Mouse (Mus musculus): ENCODE data around the gene Pde1b.

Gene Pde1b

DNA sequence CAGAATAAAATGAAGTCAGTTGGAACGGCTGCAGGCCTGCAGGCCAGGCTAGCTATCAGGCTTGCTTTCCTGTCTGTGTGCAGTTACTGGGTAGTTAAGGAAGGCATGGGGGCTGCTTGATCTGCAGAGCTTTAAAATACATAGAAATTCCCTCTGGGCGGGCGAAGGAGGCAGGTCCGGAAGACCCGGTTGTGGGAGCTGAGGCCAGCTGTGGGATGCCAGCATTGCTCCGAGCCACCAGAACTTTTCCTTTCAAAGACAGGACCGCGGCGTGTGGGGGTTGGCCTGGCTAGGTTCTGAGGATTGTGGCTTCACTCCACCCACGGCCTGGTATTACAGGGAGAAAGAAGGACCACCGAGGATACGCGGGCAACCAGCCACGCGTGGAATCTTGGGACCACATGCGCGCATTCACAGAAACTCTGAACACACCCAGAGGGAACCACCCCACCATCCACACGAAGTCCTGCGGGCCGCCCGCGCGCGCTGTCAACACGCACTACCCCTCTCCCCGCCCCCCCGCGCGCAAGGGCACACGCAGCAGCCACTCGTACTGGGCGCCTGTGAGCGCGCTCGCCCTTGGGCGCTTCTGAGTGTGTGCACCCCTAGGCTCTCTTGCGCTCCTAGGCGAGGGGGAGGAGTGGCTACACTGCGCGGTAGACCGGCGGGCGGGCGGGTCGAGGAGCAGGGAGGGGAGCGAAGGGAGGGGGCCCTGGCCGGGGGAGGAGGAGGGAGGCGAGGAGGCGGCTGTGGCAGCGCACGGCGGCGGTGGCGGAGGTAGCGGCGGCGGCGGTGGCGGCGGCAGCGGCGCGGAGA is at the start of gene Pde1b:
Pde1b (plus strand) TSS at position 600 of the 816 bp plus-strand sequence.
- peak; percentile 67 for DNase-seq (ENCODE audit: low read depth, low spot score)

DNA sequence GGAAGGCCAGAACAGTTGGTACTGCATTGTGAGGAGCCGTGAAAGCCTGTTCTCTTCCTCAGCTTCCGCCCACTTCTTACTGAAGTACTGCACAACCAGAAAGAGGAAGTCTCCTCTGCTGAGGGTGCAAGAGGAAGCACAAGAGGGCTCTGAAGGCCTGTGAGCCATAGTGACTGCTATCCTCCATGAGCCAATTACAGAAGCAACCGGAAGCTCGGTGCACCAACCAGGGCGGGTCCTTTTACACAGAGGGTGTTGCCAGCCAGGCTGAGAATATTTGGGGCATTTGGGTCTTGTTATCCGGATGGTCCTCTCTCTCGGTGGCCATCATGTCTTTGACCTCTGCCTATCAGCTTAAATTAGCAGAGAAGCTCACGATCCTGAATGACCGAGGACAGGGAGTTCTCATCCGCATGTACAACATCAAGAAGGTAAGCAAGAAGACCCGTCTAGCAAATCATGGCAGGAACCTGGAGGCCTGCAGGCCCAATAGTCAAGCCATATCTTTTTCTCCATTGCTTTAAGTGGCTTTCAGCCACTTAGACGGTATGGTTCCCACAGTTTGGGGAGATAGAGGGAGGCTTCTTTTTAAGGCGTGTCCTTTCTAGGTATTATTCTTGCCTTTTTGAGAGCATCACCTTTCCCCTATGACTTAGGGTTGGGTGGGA is 49.1 kb upstream of the Pde1b start, which contains the start of gene Nckap1l:
Nckap1l (plus strand) TSS at position 244 of the 668 bp plus-strand sequence.
- no peak for DNase-seq (ENCODE audit: low read depth, low spot score)

DNA sequence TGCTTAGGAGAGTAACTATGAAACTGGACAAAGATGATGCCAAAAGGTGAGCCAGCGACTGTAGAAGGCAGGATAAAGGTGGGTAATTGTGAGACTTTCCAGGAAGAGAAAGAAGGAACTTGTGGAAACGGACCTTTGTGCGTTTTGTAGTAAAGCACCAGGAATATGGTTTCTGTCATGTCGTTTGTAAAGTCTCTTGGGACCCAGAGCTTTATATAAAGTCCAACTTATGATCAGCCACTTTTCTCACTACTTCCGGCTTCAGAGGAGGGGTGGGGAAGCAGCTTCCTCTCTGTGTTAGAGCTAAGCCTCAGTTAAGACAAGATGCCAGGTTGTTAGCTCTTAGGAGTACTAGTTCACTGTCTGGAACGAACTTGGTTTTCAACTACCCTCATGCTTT is 48.4 kb upstream of the Pde1b start:
- no peak for DNase-seq (ENCODE audit: low read depth, low spot score)

DNA sequence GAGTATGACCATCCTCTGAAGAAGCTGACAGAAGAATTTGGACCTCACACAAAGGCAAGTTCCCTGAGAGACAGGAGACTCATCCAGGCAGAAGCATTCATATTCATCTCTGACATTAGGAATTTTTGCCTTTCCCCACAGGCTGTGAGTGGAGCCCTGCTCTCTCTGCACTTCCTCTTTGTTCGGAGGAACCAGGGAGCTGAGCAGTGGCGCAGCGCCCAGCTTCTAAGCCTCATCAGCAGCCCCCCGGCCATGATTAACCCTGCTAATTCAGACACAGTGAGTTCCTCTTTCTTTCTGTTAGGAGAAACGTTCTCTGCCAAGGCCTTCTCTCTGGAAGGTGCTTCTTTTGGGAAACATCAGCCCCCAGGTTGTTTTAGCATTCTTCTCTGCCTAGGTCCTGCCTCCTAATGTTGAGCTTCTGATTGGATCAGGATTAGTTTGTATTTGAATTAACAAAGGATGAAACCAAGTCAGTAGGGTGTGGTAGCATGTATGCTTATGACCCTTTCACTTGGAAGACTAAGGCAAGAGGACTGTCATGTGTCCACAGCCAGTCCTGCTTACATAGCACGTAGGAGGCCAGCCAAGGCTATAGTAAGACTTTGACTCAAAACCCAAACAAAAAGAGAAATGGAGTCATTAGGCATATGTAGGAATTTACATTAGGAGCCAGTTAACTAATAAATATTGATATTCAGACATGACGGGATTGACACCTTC is 40.1 kb upstream of the Pde1b start:
- no peak for DNase-seq (ENCODE audit: low read depth, low spot score)

DNA sequence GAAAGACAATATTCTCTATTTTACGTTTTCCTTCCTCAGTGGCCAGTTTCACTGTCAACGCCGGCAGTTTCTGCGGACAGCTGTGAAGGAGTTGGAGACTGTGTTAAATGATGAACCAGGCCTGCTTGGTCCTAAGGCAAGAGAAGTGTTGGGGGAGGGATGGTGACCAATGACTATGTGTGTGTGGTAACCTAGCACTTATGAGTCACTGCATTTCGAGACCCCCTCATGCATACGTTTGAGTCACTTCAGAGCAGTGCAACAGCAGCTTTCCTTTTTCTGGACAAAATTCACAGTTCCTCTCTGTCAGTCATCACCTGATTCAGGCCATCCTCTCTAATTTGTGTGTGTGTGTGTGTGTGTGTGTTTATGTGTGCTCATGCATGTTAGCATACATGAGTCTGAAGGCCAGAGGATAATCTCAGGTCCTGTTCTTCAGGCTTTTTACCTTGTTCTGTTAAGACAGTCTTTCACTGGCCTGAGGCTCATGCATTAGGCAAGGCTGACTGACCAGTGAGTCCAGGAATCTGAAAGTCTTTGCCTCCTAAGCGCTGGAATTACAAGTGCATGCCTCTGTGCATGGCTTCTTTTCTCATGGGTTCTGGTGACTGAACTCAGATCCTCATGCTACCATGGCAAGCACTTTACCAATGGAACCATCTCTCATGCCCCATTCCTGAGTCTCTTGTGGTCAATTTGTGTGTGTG is 31.2 kb upstream of the Pde1b start:
- DNase-seq (ENCODE audit: low read depth, low spot score), result no peak

DNA sequence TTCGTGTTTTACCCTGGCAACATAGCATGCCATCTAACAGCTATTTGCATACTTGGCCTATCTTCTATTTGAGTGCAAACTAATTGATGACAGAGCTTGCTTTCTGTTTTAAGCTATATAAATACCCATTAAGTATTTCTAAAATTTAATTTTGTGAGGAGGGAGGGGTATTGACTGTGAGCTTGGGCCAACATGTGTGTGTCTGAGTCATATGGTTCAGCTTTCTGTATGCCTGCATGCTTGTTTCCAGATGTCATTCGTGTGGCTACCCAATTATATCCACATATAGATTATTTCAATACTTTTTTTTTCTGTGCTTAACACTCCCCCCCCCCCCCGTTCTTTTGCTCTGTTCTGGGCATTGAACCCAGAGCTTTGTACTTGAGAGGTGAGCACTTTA is 30.6 kb upstream of the Pde1b start:
- DNase-seq (ENCODE audit: low read depth, low spot score), result no peak

DNA sequence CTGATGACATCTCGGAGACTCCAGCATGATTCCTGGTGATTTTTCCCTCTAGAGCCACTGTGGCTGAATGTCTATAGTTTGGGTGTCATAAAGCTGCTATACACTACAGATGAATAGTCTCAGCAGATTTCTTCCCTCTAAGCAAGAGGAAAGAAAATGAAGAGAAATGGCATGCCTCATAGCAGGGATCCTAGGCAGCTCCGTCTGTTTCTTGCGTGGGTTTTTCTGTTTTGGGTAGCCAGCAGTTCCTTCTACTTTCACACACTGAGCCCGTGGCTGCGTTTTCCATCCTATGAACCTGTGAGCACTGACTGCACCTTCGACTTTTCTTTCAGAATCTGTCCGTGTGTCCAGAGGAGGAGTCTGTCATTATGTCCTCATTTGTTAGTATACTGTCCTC is 29.7 kb upstream of the Pde1b start:
- no peak for DNase-seq (ENCODE audit: low read depth, low spot score)

DNA sequence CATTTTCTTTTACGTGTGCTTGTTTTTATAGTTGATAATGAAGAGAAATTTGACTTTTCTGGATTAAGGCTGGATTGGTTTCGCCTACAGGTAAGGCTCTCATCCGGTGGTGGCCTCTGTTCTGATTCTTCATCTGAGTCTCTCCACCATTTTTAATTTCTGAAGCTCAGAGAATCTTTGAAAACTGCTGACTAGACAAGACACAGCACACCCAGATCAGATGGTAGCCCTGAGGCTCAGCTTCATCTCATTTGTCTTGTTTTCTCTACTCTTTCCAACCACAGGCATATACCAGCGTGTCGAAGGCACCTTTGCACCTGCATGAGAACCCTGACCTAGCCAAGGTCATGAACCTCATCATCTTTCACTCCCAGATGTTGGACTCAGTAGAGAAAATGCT is 29.1 kb upstream of the Pde1b start:
- DNase-seq (ENCODE audit: low read depth, low spot score), result no peak

DNA sequence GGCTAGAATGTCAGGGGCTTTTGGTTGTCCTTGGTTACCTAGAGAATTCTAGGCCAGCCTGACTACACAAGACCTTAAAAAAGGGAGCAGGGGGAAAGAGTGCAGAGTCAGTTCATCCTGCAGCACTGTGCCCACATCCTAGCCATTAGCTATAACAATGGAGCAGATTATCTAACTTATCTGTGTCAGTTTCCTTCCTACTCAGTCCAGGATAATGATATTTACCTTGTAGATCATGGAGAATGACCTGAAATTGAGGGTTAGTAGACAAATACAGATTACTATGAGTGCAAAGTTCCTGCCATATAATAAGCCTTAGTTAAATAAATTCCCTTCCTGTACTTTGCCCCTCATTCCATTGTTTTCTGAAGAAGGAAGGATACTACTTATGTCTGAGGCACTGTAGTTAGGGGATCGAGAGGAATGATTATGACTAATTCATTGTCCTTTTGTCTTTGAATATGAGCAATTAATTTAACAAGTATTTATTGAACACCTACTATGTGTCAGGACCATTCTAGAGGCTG is 23.7 kb upstream of the Pde1b start:
- DNase-seq (ENCODE audit: low read depth, low spot score), result no peak

DNA sequence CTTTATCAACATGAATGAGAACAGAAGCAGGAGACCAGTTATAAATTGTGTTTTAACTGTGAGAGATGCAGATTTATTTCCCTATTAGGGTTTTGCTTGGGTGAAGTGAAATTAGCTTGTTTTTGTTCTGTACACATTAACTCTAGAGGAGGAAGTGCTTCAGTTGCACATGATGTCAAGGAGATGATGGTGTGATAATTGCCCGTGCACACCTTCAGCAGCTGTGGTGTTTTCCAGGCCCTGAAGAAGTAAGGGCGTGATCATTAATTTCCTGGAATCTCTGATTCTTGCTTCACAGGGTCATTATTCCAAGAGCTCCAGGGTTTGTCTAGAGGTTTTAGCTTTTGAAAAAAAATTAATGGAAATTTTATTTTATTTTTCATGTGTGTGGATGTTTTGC is 22.7 kb upstream of the Pde1b start:
- no peak for DNase-seq (ENCODE audit: low read depth, low spot score)

DNA sequence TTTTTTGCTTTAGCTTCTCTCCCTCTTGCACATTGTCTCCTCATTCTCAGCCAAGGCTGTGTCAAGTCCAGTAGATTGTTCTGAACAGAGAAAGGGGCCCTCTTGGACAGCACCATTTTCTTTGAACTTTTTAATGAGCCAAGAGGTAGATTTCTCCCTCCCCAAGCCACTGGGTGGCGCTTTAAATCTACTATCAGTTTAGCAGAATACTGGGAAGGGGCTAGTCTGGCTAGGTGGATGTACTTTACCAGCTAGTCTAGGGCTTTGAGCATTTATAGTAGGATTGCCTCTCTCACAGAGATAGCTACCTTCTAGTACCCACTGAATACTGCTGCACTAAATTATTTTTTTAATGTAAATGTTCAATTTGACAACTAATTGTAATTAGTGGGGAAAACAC is 20.3 kb upstream of the Pde1b start:
- no peak for DNase-seq (ENCODE audit: low read depth, low spot score)

DNA sequence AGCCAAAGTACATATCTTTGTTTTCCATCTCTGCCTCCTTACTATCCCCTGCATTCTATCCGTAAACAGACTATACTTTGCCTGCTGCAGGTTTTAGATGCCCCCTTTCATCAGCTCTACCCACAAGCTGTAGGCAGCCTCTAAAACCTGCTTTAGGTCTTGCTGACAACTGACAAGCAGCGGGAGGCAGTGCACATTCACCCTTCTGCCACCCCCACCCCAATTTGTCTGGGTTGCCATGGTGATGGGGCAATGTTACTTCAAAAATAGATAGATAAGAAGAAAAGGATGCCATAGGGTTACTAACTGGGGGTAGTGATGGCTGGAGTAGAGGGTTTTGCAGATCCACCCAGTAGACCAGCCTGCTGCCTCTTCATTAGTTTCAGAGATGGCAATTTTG is 18.3 kb upstream of the Pde1b start:
- DNase-seq (ENCODE audit: low read depth, low spot score), result no peak

DNA sequence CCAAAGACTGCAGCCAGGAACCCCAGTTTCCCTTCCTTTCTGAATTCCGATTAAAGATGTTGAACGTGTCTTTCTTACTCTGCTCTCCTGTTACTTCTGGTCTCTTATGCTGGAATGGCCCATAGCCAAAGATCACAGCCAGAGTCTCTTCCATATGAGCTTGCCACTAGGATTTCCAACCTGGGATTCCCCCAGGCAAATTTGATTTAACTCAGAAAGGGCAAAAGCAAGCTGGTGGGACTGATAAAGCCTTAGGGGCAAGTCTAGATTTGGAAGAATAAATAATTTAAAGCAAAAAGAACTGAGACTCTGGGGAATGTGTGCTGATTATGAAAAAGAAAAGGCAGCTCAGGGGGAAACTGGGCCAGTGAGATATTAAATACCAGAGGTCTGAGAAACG is 17.7 kb upstream of the Pde1b start:
- no peak for DNase-seq (ENCODE audit: low read depth, low spot score)

DNA sequence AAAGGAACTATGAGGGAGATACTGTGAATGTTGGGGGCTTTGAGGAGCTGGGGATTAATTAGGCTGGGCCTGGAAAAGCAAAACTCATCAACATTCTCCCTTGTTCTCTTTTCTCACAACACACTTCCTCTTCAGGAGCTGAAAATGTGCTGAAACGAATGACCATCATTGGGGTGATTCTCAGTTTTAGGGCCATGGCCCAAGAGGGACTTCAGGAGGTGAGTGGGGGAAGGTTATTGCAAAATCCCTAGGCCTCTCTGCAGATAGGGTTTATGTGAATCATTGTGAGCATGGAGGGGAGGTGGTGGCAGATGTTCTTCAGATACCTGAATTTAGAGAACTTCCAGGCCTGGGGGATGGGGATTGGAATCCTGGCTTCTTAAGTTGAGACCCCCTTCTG is 16.2 kb upstream of the Pde1b start:
- DNase-seq (ENCODE audit: low read depth, low spot score), result no peak

DNA sequence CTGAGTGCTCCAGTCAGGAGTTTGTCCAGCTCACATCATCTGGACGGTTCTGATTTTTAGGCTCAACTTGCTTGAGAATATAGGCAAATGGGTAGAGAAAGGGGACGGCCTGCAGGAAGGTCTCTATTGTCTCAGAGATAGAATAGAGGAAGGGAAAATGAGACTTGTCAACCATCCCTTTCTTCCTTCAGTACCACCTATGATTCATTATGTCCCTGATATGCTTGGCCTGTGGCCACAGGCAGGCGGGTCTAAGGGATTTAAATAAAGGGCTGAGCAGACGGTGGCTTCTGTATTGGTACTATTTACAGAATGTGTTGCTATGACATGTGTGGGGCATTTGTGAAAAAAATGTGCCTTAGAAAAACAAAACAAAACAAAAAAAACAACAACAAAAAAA is 14.5 kb upstream of the Pde1b start:
- no peak for DNase-seq (ENCODE audit: low read depth, low spot score)

DNA sequence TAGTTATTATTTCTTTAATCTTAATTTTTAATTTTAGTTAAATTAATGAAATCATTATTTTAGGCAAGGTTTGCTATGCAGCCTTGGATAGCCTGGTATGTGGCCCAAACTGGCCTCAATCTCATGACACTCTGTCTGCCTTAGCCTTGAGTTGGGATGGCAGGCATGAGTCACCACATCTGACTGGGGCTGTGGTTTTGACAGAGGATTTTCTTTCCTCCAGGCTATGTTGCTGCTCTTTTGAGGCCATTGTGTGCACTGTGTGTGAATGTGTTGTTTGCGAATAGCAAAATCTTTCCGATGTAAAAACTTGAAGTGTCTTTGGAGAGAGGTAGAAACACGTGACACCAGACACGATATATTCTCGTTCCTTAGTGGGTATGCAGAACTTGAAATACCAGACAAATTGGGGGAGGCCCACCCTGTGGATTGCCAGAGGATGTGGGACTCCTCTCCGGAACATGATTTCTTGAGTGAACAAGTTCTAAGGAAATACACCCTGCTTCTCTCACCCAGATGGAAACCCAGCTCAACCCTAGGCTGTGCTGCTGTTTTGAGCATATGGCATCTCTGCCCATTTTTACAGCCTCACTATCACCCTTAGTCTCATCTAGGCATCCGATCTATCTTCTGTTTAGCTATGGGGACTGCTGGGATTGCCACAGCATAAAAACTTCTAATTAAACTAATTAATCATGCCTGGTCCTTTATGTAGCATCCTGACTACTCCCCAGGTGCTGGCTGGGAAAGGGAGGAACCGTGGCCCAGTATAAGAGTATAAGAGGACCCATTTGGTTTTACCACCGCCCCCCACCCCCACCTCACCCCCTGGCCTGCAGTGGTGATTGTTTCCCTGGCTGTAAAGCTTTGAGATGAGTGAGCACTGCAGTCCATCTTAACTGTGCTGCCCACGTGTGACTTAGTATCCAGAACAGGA is 6.4 kb upstream of the Pde1b start:
- no peak for DNase-seq (ENCODE audit: low read depth, low spot score)

DNA sequence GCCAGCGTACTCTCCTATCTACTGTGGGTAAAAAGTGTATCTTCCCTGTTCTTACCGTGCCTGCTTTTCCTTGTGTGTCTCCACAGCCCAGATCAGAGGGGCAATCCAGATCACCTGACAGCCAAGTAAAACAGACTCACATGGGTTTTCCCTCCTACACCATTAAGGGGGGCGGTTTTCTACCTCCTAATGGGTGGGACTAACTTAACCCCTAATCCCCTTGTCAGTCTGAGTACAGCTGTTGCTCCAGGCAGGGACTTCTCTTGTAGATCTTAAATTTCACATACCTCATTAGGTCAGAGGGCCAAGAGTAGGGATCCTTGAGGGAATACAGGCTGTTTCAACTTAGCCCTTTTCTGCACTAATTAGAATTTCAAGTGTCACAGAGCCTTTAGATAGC is 4.7 kb upstream of the Pde1b start:
- DNase-seq (ENCODE audit: low read depth, low spot score), result no peak

DNA sequence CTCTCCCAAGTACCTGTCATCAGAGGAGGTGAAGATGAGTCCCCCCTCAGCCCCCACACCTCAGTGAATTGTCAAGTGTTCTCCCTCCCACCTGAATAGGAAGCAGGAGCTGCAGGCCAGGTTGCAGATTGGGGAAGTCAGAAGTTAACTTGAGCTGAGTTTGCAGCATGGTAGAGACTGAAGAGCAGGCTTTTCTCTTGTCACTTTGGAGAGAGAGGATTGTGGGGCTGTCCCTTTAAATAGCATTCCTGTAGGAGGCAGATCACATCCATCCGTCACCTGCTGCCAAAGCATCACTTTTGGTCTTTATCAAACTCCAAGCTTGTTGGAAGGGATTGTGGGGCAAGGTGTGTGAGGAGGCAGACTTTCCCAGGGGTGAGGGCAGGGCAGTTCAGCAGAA is 2.1 kb upstream of the Pde1b start:
- DNase-seq (ENCODE audit: low read depth, low spot score), result no peak

DNA sequence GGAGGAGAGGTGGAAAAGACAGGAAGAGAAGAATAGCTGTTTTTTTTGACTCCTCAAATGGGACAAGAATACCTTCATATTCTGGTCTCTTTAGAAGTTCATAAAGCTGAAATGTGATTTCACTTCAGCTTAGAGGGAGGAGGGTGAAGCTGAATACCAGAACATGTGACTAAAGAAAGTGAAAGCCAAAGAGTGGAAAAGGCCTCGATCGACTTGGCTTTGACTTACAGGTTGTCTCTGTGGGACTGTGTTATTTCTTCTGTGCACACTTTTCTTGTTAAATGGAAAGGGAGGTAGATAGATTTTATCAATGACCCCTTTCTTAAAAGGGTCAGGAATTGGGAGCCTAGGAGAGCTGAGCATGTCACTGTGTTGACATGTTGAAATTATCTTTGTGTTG is 1.6 kb upstream of the Pde1b start:
- no peak for DNase-seq (ENCODE audit: low read depth, low spot score)

DNA sequence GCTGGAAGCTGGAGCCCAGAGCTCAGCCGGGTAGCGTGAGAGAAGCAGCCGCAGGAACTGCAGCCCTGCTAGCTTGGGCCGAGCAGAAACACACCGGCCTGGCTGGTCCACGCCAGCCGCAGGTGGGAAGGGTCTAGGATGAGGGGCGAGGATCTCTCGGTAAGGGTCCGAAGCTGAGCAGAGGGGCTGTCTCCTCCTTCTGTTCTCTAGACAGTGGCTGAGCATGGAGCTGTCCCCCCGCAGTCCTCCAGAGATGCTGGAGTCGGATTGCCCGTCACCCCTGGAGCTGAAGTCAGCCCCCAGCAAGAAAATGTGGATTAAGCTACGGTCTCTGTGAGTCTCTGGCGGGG is 392 bp downstream of the Pde1b start:
- no peak for DNase-seq (ENCODE audit: low read depth, low spot score)

DNA sequence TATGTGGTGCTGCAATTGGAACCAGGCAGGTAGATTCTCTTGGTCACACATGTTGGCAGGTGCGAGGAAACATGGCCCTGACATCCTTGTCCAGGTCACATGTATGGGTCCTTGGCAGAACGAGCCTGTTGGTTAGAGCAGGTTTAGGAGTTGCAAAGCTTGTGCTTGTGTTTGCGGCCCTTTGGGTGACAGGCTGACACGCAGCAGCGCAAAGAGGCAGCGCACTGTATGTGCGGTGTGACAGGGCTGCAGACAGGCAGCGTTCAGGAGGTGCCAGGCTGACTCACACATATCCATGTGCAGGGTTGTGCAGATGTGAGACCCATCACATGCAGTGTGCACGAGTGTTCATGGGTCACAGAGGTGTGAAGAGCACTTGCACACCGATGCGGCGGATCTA is 826 bp downstream of the Pde1b start:
- DNase-seq (ENCODE audit: low read depth, low spot score), result no peak
